Mouse (Mus musculus): Measurements from ENCODE around the gene Pi4k2a.

The Pi4k2a gene

DNA sequence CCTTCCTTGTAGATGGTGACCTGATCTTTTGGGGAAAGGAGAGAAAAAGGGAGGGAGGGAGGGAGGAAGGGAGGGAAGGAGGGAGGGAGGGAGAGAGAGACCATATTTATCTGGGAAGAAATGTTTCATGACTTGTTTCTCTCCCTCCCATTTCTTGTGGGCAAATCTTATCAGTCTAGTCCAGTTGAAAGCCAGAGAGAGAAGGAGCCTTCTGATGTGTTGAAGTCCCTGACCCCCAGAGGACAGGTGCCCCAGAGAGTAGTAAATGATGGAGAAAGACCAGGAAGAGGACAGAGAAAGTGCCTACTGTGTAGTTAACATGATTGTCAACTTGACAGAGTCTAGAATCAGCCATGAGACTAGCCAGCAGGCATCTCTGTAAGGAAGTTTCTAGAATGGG, 44.8 kb downstream of the Pi4k2a start:
- DNase-seq (ENCODE audit: low spot score) = no peak

DNA sequence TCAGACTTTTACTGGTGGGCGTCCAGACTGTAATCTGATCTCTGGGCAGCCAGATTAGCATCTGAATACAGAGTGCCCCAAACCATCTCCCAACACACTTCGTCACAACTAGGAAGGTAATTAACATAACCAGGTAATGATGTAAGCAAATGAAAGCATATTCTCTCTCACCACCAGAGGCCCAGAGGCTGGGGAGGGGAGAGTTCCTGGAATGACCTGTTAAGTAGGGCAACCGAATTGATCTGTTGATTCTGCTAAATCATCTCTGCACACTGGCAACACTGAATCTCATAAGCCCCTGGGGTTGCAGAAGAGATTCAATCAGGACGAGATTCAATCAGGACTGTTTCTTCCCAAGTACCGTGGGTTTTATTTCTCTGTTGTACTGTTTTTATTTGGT, 45.9 kb downstream of the Pi4k2a start:
- no peak for DNase-seq (ENCODE audit: low spot score)

DNA sequence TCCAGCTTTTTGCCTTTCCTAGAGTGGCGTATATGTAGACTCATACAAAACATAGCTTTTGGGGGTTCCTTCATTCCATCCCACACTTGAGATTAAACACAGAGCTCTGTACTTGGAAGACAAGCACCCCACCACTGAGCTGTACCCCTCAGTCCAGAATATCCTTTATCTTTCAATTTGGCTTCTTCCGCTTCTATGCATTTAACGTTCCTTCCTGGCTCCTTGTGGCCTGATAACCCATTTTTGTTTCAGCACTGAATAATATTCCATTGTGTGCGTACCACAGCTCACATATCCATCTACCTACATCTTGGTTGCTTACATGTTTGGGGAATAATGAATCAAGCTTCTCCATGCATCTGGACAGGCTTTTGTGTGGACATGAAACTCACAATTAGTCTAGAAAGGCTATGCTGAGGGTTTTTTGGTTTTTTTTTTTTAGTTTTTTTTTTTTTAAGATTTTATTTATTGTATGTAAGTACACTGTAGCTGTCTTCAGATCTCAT, 47.0 kb downstream of the Pi4k2a start:
- no peak for DNase-seq (ENCODE audit: low spot score)

DNA sequence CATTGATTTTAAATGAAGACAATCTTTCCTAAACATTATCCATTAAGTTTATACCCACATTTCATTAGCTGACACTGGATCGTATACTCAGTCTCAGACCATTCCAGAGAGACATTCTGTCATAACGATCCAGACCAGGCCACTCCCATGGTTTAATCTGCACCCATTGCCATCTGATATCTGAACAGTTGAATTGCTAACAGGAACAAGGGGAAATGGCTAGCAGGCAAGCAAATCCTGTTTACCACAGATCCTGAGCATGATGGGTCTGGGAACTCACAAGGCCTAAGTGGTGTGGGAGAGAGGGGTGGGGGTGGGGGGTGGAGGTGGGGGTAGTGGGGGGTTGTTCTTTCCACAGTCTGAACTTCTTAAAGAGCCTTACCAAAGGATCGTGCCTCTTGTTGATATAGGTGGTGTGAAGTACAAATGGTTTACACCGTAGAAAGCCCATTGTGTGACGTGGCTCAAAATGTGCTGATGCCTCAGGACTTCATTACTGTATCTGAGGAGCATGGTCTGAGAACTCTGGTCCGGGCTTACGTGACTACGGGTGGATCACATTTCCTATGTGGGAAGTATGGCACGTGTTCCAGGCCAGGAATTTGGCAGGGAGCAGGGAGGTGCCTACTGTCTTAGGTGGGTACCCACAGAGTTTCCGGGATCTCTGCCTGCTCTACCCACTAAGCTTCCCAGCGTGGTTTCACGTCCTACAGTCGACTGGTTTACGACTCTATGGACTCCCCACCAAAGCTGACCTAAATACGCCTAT, 48.4 kb downstream of the Pi4k2a start:
- no peak for DNase-seq (ENCODE audit: low spot score)

DNA sequence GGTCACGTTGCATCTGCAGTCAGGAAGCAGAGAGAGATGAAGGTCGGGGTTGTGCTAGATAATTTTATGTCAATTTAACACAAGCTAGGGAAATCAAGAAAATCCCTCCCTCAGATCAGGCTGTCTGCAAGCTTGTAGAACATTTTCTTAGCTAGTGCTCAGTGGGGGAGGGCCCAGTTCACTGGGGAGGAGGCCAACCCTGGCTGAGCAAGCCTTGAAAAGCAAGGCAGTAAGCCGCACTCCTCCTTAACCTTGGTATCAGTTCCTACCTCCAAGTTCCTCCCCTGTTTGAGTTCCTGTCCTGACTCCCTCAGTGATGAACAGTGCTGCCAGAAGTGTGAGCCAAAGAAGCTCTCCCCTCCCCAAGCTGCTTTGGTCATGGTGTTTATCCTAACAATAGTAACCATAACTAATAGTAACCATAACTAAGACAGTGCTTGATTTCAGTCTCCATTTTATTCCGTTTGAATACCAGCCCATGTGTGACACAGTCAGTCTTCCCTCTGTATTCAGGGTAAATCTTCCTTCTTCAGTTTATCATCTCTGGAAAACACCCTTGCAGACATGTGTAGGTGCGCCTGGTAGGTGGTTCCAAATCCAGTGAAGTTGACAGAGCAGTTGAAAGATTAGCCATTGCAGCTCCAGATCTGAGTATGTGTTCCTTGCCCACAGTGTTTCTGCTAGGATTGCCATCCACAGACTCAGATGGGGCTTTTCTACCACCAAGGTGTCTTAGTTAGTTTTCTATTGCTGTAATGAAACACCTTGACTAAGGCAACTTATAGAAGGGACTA, 49.7 kb downstream of the Pi4k2a start:
- DNase-seq (ENCODE audit: low spot score) = no peak

DNA sequence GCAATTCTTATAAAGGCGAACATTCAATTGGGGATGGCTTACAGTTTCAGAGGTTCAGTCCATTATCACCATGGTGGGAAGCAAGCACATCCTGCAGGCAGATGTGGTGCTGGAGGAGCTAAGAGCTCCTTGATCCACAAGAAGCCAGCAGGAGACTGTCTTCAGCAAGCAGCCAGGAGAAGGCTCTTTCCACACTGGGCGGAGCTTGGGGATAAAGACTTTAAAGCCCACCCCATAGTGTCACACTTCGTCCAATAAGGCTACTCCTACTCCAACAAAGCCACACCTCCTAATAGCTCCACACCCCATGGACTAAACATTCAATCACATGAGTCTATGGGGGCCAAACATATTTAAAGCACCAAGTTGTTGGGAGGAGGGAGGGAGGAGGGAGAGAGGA, 51.7 kb downstream of the Pi4k2a start:
- no peak for DNase-seq (ENCODE audit: low spot score)

DNA sequence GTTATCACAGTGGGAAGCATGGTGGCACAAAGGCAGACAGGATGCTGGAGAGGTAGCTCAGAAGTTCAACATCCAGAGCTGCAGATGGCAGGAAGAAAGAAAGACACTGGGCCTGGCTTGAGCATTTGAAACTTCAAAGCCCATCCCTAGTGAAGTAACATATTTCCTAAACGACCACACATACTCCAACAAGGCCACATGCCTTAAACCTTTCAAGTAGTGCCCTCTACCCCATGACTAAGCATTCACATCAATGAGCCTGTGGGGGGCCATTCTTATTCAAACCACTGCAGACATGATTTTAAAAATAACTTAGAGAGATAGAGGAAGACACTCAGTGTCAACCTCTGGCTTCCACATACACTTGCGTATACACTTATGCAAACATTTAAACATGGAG, 52.5 kb downstream of the Pi4k2a start:
- DNase-seq (ENCODE audit: low spot score) = no peak

DNA sequence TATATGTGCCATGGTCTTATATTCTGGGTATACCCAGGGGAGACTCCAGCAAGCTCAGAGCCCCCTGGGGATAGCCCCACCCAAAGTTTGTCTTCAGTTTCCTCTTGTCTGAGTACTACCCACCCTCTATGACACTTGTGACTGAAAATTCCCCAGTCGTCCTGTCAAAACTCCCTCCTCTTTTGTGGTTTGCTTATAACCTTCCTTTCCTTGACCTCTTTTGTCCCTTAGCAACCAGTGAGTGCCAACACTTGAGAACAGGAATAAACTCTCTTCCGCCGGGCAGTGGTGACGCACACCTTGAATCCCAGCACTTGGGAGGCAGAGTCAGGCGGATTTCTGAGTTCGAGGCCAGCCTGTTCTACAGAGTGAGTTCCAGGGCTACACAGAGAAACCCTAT, 53.8 kb downstream of the Pi4k2a start:
- no peak for DNase-seq (ENCODE audit: low spot score)

DNA sequence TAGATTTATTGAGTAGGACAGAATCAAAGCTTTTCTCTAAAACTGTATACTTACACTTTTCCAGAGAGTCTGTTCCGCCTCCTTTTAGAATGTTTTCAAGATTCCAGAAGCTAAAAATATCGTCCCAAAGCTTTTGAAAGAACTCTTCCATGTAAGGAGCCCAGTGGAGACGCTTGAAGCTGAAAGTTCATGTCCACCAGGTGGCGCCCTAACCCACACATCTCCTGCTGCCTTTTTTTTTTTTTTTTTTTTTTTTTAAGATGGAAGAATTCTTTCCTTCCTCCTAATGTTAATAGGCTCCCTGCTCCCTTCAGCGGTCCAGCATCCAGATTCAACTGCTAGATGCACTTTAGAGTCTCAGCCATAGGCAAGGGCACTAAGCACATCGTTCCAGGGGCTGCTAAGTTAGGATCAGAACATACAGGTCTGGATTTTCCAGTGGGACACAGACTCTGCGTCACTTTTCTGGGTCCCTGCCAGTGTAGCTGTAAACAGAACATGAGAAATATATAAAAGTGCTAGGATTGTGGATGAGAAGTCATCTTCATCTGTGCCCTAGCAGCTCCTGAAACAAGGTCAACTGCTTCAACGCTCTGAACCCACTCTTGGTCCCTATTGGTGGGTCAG, 54.4 kb downstream of the Pi4k2a start:
- peak; percentile 90 for DNase-seq (ENCODE audit: low spot score)

DNA sequence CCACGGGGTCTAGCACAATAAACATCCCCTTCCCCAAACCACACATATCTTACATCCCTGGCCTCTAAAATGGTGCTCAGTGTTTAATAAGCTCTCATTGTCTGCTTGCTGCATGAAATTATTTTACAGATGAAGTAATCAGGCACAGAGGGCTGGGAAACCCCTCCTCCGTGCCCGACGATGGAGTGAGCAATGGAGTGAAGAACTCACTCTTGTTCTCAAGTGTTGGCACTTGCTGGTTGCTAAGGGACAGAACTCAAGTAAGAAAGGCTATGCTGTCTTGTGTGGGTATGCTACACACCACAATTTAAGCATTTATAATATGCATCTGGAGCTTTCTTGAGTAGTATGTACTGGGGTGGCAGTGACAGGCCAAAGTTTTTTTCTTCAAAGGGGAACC, 54.9 kb downstream of the Pi4k2a start:
- DNase-seq (ENCODE audit: low spot score) = no peak

DNA sequence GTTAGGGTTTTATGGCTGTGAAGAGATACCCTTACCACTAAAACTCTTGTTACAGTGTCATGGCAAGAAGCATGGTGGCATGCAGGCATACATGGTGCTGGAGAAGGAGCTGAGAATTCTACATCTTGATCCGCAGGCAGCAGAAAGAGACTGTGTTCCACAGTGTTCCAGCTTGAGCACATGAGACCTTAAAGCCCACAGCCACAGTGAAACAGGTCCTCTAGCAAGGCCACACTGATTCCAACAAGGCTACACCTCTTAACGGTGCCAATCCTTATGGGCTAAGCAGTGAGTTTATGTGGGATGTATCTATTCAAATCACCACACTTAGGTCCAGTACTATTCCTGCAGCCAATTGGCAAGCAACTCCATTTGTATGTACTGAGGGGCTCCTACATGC, 55.5 kb downstream of the Pi4k2a start:
- DNase-seq (ENCODE audit: low spot score) = no peak

DNA sequence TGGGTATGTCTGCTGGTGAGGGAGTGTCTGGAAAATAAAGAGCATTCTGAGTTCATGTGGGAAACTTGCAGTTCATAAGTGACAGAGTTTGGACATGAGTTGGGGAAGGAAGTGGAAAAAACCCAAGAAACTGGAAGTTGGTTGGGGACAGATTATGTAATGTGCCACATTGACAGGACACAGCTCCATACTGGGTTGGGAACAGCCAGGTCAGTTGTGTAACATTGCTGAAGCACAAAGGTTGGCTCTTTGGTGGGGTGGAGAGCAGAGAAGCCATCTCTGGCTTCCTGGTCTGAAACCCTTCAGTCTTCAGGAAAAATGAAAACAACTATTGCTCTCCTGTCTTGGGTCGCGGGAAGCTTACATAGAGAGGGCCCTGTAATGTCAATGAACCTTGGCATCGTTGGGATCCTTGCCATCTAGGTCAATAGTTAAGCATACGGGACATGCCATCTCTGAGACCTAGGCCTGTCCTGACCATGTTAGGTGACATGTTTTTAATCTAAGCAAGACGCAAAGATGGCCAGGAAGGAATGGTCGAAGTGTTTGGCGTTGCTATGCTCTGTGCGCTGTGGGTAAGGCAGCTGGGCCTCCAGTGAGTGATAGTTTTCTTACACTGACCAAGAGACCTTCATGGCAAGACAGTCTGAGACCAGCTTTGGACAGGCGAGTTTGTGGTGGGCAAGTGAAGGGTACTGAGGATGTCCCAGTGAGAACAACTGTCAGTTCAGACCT, 56.2 kb downstream of the Pi4k2a start:
- DNase-seq (ENCODE audit: low spot score) = no peak

DNA sequence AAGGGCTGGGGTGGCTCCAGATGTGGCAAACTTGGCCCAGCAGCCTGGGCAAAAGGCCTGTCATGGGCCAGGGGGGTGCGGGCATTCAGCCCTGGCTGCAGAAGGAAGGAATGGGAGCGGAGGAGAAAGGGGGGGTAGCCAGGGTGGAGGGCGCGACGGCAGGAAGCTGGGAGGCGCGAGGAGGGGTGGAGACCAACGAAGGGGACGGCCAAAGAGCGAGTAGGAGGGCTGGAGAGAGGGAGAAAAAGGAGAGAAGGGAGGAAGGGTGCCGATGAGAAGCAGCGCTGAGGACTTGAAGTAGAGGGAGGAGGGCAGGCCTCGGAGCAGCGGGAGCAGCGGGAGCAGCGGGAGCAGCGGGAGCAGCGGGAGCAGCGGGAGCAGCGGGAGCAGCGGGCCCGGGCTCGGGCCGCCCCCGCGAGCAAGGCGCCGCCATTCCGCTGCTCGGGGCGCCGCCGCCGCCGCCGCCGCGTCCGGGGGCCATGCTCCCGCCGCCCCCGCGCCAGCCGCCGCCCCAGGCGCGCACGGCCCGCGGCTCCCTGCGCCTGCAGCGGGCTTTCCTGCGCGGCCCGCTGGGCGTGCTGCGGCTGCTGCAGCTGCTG, 57.0 kb downstream of the Pi4k2a start, which contains the start of gene Marveld1:
TSS of gene Marveld1 (plus strand) at position 231 of the 599 bp plus-strand sequence.
- peak; percentile 74 for DNase-seq (ENCODE audit: low spot score)

DNA sequence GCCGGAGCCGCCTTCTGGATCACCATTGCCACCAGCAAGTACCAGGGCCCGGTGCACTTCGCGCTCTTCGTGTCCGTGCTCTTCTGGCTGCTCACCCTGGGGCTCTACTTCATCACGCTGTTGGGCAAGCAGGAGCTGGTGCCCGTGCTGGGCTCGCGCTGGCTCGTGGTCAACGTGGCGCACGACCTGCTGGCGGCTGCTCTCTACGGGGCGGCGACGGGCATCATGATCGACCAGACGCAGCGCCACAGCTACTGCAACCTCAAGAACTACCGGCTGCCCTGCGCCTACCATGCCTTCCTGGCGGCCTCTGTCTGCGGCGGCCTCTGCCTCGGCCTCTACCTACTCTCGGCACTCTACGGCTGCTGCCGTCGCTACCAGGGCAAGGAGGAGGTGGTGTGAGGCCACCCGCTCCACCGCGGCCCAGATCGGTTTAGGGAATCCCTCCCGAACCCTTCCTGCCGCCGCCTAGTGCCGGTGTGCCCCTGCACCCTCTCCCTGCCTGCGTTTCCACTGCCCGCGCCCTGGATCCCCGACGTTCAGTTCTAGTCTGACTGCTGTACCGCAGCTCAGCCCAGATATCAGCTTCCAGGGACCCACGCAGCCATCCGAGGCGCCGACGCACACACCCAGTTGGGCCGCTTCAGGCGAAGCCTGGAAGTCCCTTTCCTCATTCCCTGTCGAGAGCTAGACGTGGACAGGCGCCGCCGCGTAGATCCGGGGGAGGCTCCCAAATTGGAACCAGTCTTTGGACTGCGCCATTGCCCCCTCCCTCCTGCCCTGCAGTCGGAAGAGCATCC, 57.7 kb downstream of the Pi4k2a start:
- DNase-seq (ENCODE audit: low spot score) = peak; percentile 64

DNA sequence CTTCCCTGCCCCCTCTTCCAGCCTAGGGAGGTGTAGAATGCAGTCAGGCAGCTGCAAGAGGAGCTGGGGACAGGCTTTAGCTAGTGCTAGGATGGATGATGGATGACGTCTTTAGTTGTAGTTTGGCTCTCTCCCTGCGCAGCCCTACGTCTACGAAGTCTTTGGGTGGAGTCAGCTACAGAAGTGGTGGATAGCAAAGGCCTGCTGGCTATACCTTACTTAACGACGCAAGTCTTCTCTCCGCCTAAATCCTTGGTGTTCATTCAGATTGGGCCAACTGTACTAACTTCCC, 58.2 kb downstream of the Pi4k2a start:
- DNase-seq (ENCODE audit: low spot score) = no peak

DNA sequence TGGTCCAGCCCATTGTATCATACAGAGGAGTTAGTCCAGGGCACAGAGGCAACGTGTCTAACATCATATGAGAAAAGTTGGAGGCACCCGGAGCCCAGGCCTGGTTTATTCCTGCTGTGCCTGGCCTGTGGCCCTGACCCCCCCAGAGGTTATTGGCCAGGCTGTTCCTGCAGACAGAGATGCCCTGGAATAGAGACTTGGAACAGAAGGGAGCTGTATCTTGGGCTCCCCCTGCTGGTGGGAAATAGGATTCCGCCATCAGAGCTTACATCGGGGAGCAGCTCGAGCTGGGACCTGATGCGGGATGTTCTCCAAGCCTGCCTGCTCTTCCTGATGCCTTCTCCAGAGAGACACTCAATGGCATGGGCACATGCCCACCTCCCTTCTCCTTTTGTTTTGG, 61.7 kb downstream of the Pi4k2a start:
- peak; percentile 82 for DNase-seq (ENCODE audit: low spot score)

DNA sequence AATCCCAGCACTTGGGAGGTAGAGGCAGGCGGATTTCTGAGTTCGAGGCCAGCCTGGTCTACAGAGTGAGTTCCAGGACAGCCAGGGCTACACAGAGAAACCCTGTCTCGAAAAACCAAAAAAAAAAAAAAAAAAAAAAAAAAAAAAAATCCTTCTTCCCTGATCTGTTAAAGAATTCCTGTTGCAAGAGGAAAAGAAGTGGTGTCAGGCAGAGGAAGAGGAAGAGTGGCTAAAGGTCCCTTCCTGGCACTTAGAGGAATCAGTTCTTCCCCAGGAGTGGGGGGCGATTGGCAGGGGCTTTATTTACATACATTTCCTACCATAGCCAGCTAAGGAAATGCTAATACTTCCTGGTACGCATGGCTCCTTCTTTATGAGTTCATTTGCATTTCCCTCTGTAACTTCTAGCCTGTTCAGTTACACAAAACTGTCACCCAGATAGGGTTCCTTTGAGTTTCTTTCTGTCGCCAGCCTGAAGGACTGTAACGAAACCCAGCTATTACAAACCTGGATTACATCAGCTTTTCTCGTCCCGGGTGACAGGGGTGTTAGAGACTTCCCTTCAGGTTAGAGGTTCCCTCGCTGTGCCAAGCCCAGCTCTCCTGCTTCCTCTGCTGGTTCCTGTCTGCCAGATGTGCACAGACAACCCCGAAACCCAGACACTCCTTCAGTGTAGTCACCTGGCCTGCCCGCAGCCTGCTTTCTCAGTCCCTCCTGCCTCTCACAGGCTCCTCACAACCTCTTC, 67.4 kb downstream of the Pi4k2a start:
- no peak for DNase-seq (ENCODE audit: low spot score)

DNA sequence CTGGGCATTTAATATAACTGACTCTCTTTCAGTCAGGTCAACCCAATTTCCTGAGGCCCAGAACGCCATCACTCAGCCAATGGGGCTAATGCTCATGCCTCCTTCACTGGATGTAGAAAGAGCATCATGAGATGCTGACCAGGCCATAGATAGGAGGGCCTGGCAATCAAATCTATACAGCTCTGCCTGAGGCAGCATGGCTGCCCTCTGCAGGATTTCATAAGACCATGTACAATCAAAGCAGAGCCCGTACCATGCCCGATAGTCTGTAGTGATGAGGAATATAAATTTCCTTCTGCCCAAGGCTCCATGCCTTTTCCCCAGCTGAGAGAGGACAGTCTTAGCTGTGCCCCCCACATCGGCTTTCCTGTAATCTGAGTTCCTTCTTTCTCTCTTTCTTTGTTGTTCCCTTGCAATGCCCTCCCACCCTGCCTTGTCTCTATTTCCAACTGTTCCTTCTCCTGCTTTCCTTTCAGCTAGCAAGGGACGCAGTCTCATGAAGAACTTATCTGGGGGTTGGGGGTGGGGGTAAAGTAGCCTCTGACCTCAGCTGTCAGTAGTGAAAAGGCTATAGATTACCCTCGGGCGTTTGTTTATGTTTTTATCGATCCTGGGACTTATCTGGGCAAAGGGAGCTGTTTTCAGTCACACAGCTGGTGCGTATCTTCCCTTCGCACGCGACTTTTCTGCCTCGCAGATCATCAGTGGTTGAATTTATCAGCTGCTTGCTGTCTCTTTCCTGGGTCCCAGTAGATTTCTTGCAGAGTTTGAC, 68.2 kb downstream of the Pi4k2a start:
- DNase-seq (ENCODE audit: low spot score) = no peak

DNA sequence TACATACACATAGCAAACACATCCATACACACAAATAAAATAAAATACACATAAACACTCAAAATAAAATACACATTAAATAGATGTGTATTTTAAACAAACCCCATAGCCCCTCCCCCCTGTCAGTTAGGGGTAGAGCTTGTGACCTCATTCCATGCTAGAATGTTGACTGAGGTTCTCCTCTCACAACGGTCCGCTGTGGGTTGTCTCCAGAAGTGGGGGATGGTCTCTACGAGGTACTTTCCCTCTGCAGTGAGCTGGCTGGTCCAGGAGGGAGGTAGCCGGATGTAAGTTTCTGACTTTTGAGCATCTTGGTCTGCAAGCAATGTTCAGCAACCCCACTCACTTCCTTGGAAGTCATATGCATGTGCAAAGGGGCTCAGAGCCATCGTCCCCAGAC, 73.5 kb downstream of the Pi4k2a start, which contains the start of gene Zfyve27:
TSS of gene Zfyve27 (plus strand) at position 188 of the 400 bp plus-strand sequence.
- no peak for DNase-seq (ENCODE audit: low spot score)
